In the genomic region with DNA sequence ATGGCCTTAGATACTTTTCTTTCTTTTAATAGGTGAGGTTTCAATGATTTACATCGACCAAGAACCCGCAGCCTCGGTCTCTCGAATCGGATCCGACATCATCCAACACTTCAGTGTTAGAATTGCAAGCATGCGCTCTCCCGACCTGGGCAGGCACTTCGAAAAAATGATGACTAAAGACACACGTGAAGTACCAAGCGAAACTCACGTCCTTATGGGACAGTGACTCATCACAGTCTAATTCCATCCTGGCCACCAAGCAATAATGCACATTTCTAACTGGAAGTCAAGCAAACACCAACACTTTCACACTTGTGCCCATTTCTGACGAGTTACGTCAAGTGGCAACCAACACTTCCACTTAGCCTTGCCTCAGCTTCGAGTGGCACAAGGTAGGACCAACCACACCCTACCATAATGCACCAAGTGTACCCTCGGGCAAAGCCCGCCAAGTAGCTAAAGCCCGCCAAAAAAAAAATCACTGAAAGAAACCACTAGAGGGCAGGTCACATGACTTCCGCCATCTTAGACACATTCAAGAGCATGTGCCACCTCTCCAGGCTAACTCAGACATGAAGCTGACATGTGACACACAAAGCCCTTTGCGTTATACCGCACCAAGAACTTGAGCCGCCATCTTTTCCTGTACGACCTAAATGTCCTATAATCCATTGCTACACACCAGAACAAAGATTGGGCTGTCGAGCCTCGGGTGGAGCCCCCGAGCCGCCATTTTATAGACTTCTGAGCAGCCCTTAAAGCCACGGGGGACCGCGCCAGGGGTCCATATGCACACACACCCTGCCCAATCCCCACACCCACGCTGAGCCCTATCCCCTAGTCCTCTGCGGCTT, we compare ENCODE assay signal across 9 mouse cellular contexts. TPM values are rescaled to one million over a fixed set of nuclear protein-coding genes. Genes with fewer than 3 reads are reported as not detected.
DNase-seq lines count a peak whose midpoint lies in the region; ATAC-seq and TF ChIP-seq lines count a peak whose summit lies in the region.
"Had no signal": no experiment of that assay in that cellular context is flagged by ENCODE, and none has a peak within 500 bp of the region (broad histone marks: within the 10 kb centered on the region; RNA-seq: fewer than 3 reads in every experiment).

No protein-coding gene starts in this region.

- 71% methylated on average over 32 of the region's 32 CpGs for WGBS in heart, adult 2 months
- 57% methylated on average over 32 of the region's 32 CpGs for WGBS in embryonic facial prominence, embryonic 13.5 days
- WGBS in hindbrain, embryonic 11.5 days = 67% methylated on average over 32 of the region's 32 CpGs
- 62% methylated on average over 32 of the region's 32 CpGs for WGBS in liver, embryonic 13.5 days (ENCODE audit: insufficient replicate concordance)
- 64% methylated on average over 32 of the region's 32 CpGs for WGBS in neural tube, embryonic 13.5 days

- no peak for TF ChIP-seq EP300 in heart, adult 2 months (IDR thresholded peaks at IDR 0.05; ENCODE audit: insufficient read depth, low read depth, low read length)

- peak; percentile 62 for TF ChIP-seq CTCF in heart, adult 2 months (IDR thresholded peaks at IDR 0.05)

- H3K36me3 ChIP-seq in heart, adult 2 months (ENCODE audit: control insufficient read depth, insufficient read depth, low read length) = no peaks in the 10 kb centered on the region
- no peaks in the 10 kb centered on the region for H3K36me3 ChIP-seq in embryonic facial prominence, embryonic 13.5 days
- H3K36me3 ChIP-seq in hindbrain, embryonic 11.5 days (ENCODE audit: control insufficient read depth, insufficient read depth, low read length) = no peaks in the 10 kb centered on the region
- 0 out of 2 replicates have a peak, but pooled peaks cover 5% of the 10 kb centered on the region for H3K36me3 ChIP-seq in liver, embryonic 13.5 days
- H3K36me3 ChIP-seq in neural tube, embryonic 13.5 days = no peaks in the 10 kb centered on the region

- H3K27ac ChIP-seq in heart, adult 2 months = peak overlapping the region; percentile 81
- peak overlapping the region; percentile 79 for H3K27ac ChIP-seq in embryonic facial prominence, embryonic 13.5 days
- H3K27ac ChIP-seq in hindbrain, embryonic 11.5 days (ENCODE audit: low read depth, low read length) = peak overlapping the region; percentile 60; the same call in 1 of the 2 replicates
- peak overlapping the region; percentile 63 for H3K27ac ChIP-seq in liver, embryonic 13.5 days
- peak overlapping the region; percentile 80 for H3K27ac ChIP-seq in neural tube, embryonic 13.5 days (replicated peaks)

- no peaks in the 10 kb centered on the region for H3K79me2 ChIP-seq in heart, adult 2 months (replicated peaks; ENCODE audit: control insufficient read depth, insufficient read depth, low read length)

- TF ChIP-seq POLR2A in heart, adult 2 months (IDR thresholded peaks at IDR 0.05; ENCODE audit: insufficient read depth, low read depth, low read length) = no peak

- intact Hi-C loops in heart, adult 2 months (cut with DNase I) = loop anchor here (5.0 kb wide), 2 partner anchors 366 to 511 kb away; no protein-coding TSS in a partner anchor

- H3K9ac ChIP-seq in heart, adult 2 months (ENCODE audit: low read depth, low read length) = no peak overlapping the region
- peak overlapping the region; percentile 65 for H3K9ac ChIP-seq in embryonic facial prominence, embryonic 13.5 days
- H3K9ac ChIP-seq in hindbrain, embryonic 11.5 days (ENCODE audit: low read depth, low read length) = peak overlapping the region; percentile 57
- peak overlapping the region; percentile 68 for H3K9ac ChIP-seq in liver, embryonic 13.5 days
- peak overlapping the region; percentile 63 for H3K9ac ChIP-seq in neural tube, embryonic 13.5 days

- peak overlapping the region; percentile 42 for H3K4me2 ChIP-seq in embryonic facial prominence, embryonic 13.5 days
- peak overlapping the region; percentile 17 for H3K4me2 ChIP-seq in hindbrain, embryonic 11.5 days (replicated peaks; ENCODE audit: low read depth, low read length)
- peak overlapping the region; percentile 54 for H3K4me2 ChIP-seq in liver, embryonic 13.5 days
- peak overlapping the region; percentile 48 for H3K4me2 ChIP-seq in neural tube, embryonic 13.5 days

- no peaks in the 10 kb centered on the region for H3K27me3 ChIP-seq in heart, adult 2 months (ENCODE audit: control insufficient read depth, insufficient read depth, low read length)
- H3K27me3 ChIP-seq in embryonic facial prominence, embryonic 13.5 days = no peaks in the 10 kb centered on the region
- no peaks in the 10 kb centered on the region for H3K27me3 ChIP-seq in hindbrain, embryonic 11.5 days (ENCODE audit: control insufficient read depth, insufficient read depth, low read length)
- H3K27me3 ChIP-seq in liver, embryonic 13.5 days = no peaks in the 10 kb centered on the region
- H3K27me3 ChIP-seq in neural tube, embryonic 13.5 days = no peaks in the 10 kb centered on the region

- H3K9me3 ChIP-seq in embryonic facial prominence, embryonic 13.5 days = 0 out of 2 replicates have a peak, but pooled peaks cover 3% of the 10 kb centered on the region
- H3K9me3 ChIP-seq in hindbrain, embryonic 11.5 days (ENCODE audit: control insufficient read depth, low read length) = no peaks in the 10 kb centered on the region
- H3K9me3 ChIP-seq in liver, embryonic 13.5 days (replicated peaks) = no peaks in the 10 kb centered on the region
- 0 out of 2 replicates have a peak, but pooled peaks cover 2% of the 10 kb centered on the region for H3K9me3 ChIP-seq in neural tube, embryonic 13.5 days

- H3K4me1 ChIP-seq in heart, adult 2 months (ENCODE audit: control insufficient read depth, insufficient read depth, low read length) = no peaks in the 10 kb centered on the region
- H3K4me1 ChIP-seq in embryonic facial prominence, embryonic 13.5 days = no peaks in the 10 kb centered on the region
- no peaks in the 10 kb centered on the region for H3K4me1 ChIP-seq in hindbrain, embryonic 11.5 days (replicated peaks; ENCODE audit: control insufficient read depth, insufficient read depth, low read length)
- H3K4me1 ChIP-seq in liver, embryonic 13.5 days (replicated peaks) = peaks cover 11% of the 10 kb centered on the region; the same call in 1 of the 2 replicates
- H3K4me1 ChIP-seq in neural tube, embryonic 13.5 days (replicated peaks) = no peaks in the 10 kb centered on the region

- peak in 1 of 2 experiments; percentile 59 for DNase-seq in heart, adult 2 months
- DNase-seq in heart, adult 8-10 months (ENCODE audit: low spot score) = no peak
- DNase-seq in MN1 (ENCODE audit: low spot score) = peak; percentile 80
- peak; percentile 49 for DNase-seq in hindbrain, embryonic 11.5 days (ENCODE audit: low spot score)
- DNase-seq in liver, embryonic 13.5 days = peak; percentile 36
- DNase-seq in right cerebral cortex, adult 18-20 months = no peak

- peak; percentile 43; the same call in 1 of the 2 replicates for ATAC-seq in embryonic facial prominence, embryonic 13.5 days (ENCODE audit: insufficient number of reproducible peaks, insufficient read depth, low FRiP score, low TSS enrichment, low read depth)
- ATAC-seq in hindbrain, embryonic 11.5 days (ENCODE audit: low FRiP score) = peak; percentile 87
- ATAC-seq in liver, embryonic 13.5 days (ENCODE audit: low read depth) = peak; percentile 57
- peak; percentile 85 for ATAC-seq in neural tube, embryonic 13.5 days (ENCODE audit: low read depth)

- H3K4me3 ChIP-seq in heart, adult 2 months = peak overlapping the region; percentile 65
- H3K4me3 ChIP-seq in embryonic facial prominence, embryonic 13.5 days = peak overlapping the region; percentile 45
- H3K4me3 ChIP-seq in hindbrain, embryonic 11.5 days (ENCODE audit: low read depth, low read length) = peak overlapping the region; percentile 43
- H3K4me3 ChIP-seq in liver, embryonic 13.5 days (replicated peaks) = peak overlapping the region; percentile 63
- H3K4me3 ChIP-seq in neural tube, embryonic 13.5 days = peak overlapping the region; percentile 44

RNA-seq across cellular contexts. Expression of a gene that starts 59.7 kb away (rescaled TPM):
- not detected for total RNA-seq in heart, adult 2 months (2021)
- 0.67 TPM in 1 of 2 replicates, not detected in the other for polyA plus RNA-seq in heart, adult 2 months (2012; rRNA removed)
- total RNA-seq in heart, adult 8-10 months (2022) = not detected
- polyA plus RNA-seq in embryonic facial prominence, embryonic 13.5 days (2015; fragmentation: Nextera tagmentation; extraction: Ambion mirVana) = not detected in 2 replicates
- not detected in 2 replicates for polyA plus RNA-seq in hindbrain, embryonic 11.5 days (2014; fragmentation: Nextera tagmentation; extraction: Ambion mirVana)
- not detected in 2 replicates for polyA plus RNA-seq in liver, embryonic 13.5 days (2015; fragmentation: Nextera tagmentation; extraction: Ambion mirVana)
- polyA plus RNA-seq in neural tube, embryonic 13.5 days (2015; fragmentation: Nextera tagmentation; extraction: Ambion mirVana) = not detected in 2 replicates
- total RNA-seq: left cerebral cortex, postnatal 14 days had no signal

Comparison
In these comparisons a context has a peak if more than half of its experiments do, and no peak if none do; other contexts are left out.
1. DNase-seq: peak in MN1 (single experiment), hindbrain, embryonic 11.5 days (single experiment) and liver, embryonic 13.5 days (single experiment); none in heart, adult 8-10 months (single experiment) and right cerebral cortex, adult 18-20 months (single experiment).
2. Peak in every context shown above with its lines, with median percentiles within 50 percentile points of each other: H3K27ac ChIP-seq, H3K4me3 ChIP-seq, ATAC-seq and H3K4me2 ChIP-seq.